Mouse (Mus musculus) midbrain, postnatal 0 days (tissue): ENCODE measurements around the gene Gm3336. TPM values are rescaled to one million over a fixed set of nuclear protein-coding genes. Genes with fewer than 3 reads are reported as not detected.

Experiments used
- ATAC-seq: fragments of 200-750 bp; cut with Nextera tagmentation; 2 replicates; pipeline ENCODE4 v1.8.0; 2017; ENCODE audit warnings: moderate number of reproducible peaks, mild to moderate bottlenecking, moderate TSS enrichment, moderate library complexity; ENCODE audit not compliant: low FRiP score
- DNase-seq: peaks from one replicate; pipeline ENCODE4 v3.0.0-alpha.2; 2015; ENCODE audit warnings: low spot score
- H3K27ac ChIP-seq: fragments of 300-500 bp; sonication (generic); 2 replicates; pipeline ENCODE4 v1.5.1; 2014; ENCODE audit warnings: low read depth, mild to moderate bottlenecking, low read length, mixed read lengths
- H3K27me3 ChIP-seq: fragments of 300-500 bp; sonication (generic); 2 replicates; pipeline ENCODE4 v1.6.1; 2014; ENCODE audit warnings: low read length, control low read depth, mixed read lengths; ENCODE audit not compliant: insufficient read depth
- H3K36me3 ChIP-seq: fragments of 300-500 bp; sonication (generic); 2 replicates; pipeline ENCODE4 v1.6.1; 2014; ENCODE audit warnings: low read length, control low read depth, mixed read lengths; ENCODE audit not compliant: insufficient read depth
- H3K4me1 ChIP-seq: fragments of 300-500 bp; sonication (generic); 2 replicates; pipeline ENCODE4 v1.6.1; 2014; ENCODE audit warnings: mild to moderate bottlenecking, control low read depth, antibody characterized with exemption, low read length, mixed read lengths; ENCODE audit not compliant: insufficient read depth
- H3K4me2 ChIP-seq: fragments of 300-500 bp; sonication (generic); 2 replicates; pipeline ENCODE4 v1.6.1; 2014; ENCODE audit warnings: low read depth, mild to moderate bottlenecking, low read length, mixed read lengths; ENCODE audit not compliant: poor library complexity, severe bottlenecking
- H3K4me3 ChIP-seq: fragments of 300-500 bp; sonication (generic); 2 replicates; pipeline ENCODE4 v1.5.1; 2014; ENCODE audit warnings: low read depth, mild to moderate bottlenecking, low read length, moderate library complexity
- H3K9ac ChIP-seq: fragments of 300-500 bp; sonication (generic); replicated peaks from 2 replicates; pipeline ENCODE4 v1.6.1; 2014; ENCODE audit warnings: mild to moderate bottlenecking, low read length, moderate library complexity, mixed read lengths; ENCODE audit not compliant: poor library complexity, severe bottlenecking
- H3K9me3 ChIP-seq: fragments of 300-500 bp; sonication (generic); 2 replicates; pipeline ENCODE4 v1.6.1; 2016; ENCODE audit warnings: low read length, control low read depth
- CTCF ChIP-seq: IDR thresholded peaks from 2 replicates; pipeline ENCODE4 v1.5.1; 2016; ENCODE audit warnings: antibody characterized with exemption, mild to moderate bottlenecking
- WGBS: fragments of 180-500 bp; shearing (Covaris S2); extraction: QIAGEN DNeasy Blood & Tissue Kit; methylation state at CpG from one replicate; pipeline ENCODE4 v1.1.7; 2014; 5-methylcytosine and 5-hydroxymethylcytosine counted together
- polyA plus RNA-seq: library from polyadenylated mRNA; unstranded; fragments of >200 nt; fragmentation: Nextera tagmentation; extraction: Ambion mirVana; gene quantifications from 2 replicates; pipeline ENCODE4 v1.2.1, GENCODE M21; 2015
- total RNA-seq: library from RNA; depleted of rRNA; stranded (reverse); fragments of >200 nt; gene quantifications from 2 replicates; pipeline ENCODE4 v1.2.3, GENCODE M21; 2014

Gene Gm3336
- total and polyA plus RNA-seq, 2 experiments from 2014 or later = not detected

DNA sequence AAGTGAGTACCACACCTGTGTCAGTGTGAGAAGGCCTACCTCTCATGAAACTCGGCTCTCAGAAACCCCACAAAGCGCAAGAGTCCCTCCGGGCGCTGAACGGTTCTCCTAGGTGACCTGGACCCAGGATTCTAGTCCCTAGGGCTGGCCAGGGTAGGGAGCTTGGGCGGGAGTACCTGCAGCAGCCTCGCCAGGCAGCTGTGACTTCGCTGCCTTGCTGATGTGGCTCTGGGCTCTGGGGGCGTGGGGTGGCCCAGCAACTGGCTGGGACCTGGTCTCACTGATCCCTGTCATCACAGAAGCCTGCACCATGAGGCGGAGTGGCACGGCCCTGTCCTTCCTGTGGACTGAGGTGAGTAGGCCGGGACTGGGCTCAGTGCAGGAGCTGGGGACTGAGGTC lies 5.9 kb downstream of the Gm3336 start:
- WGBS = 83% methylated on average over 12 of the region's 12 CpGs
- no peak for ATAC-seq

GRCm38 (mm10) chr8:70725792-70726447 lies 7.6 kb downstream of the Gm3336 start:
- Histone ChIP-seq H3K27ac (no peak overlapping the region), H3K9me3 (no peaks in the 10 kb centered on the region), H3K9ac (no peak overlapping the region), H3K4me3 (no peak overlapping the region), H3K27me3 (peaks cover 8% of the 10 kb centered on the region), H3K4me2 (no peak overlapping the region), H3K4me1 (no peaks in the 10 kb centered on the region), H3K36me3 (no peaks in the 10 kb centered on the region)
- no peak for TF ChIP-seq CTCF
- WGBS = 27% methylated on average over 14 of the region's 14 CpGs
- DNase-seq = no peak
- no peak for ATAC-seq

More for the DNA sequence above, 5.9 kb downstream of the Gm3336 start:
- DNase-seq = no peak
- Histone ChIP-seq H3K27me3 (0 out of 2 replicates have a peak, but pooled peaks cover 1% of the 10 kb centered on the region), H3K4me2 (no peak overlapping the region), H3K36me3 (no peaks in the 10 kb centered on the region), H3K27ac (no peak overlapping the region), H3K4me3 (no peak overlapping the region), H3K9ac (no peak overlapping the region), H3K4me1 (no peaks in the 10 kb centered on the region), H3K9me3 (no peaks in the 10 kb centered on the region)
- TF ChIP-seq CTCF = no peak

- no peak for TF ChIP-seq CTCF
- 42% methylated on average over 11 of the region's 11 CpGs for WGBS
- no peak for ATAC-seq
- Histone ChIP-seq H3K4me2 (no peak overlapping the region), H3K36me3 (no peaks in the 10 kb centered on the region), H3K4me3 (no peak overlapping the region), H3K9me3 (no peaks in the 10 kb centered on the region), H3K27me3 (peaks cover 8% of the 10 kb centered on the region), H3K27ac (no peak overlapping the region), H3K9ac (no peak overlapping the region), H3K4me1 (no peaks in the 10 kb centered on the region)
- DNase-seq = no peak
Measured at GRCm38 (mm10) chr8:70726721-70727120, 8.4 kb downstream of the Gm3336 start.

- Histone ChIP-seq H3K9me3 (no peaks in the 10 kb centered on the region), H3K4me2 (peak overlapping the region; percentile 23; the same call in 1 of the 2 replicates), H3K27me3 (peaks cover 14% of the 10 kb centered on the region), H3K9ac (0 out of 2 replicates have a peak overlapping the region, but pooled peaks have one; percentile 2), H3K4me3 (peak overlapping the region; percentile 9; the same call in 1 of the 2 replicates), H3K36me3 (no peaks in the 10 kb centered on the region), H3K4me1 (no peaks in the 10 kb centered on the region), H3K27ac (no peak overlapping the region)
- 8% methylated on average over 34 of the region's 34 CpGs for WGBS
- no peak for DNase-seq
- peak; percentile 41 for TF ChIP-seq CTCF
- no peak for ATAC-seq
Measured at GRCm38 (mm10) chr8:70729808-70730475, 11.6 kb downstream of the Gm3336 start.

- H3K4me2 ChIP-seq = no peak overlapping the region
- H3K9me3 ChIP-seq = no peaks in the 10 kb centered on the region
- no peak overlapping the region for H3K4me3 ChIP-seq
- ATAC-seq (no peak), DNase-seq (no peak)
- no peak overlapping the region for H3K27ac ChIP-seq
- 84% methylated on average over 4 of the region's 4 CpGs for WGBS
- TF ChIP-seq CTCF = no peak
- peaks cover 14% of the 10 kb centered on the region for H3K27me3 ChIP-seq
- no peaks in the 10 kb centered on the region for H3K4me1 ChIP-seq
- H3K9ac ChIP-seq = no peak overlapping the region
- H3K36me3 ChIP-seq = no peaks in the 10 kb centered on the region
Measured at GRCm38 (mm10) chr8:70730956-70731355, 12.6 kb downstream of the Gm3336 start.

DNA sequence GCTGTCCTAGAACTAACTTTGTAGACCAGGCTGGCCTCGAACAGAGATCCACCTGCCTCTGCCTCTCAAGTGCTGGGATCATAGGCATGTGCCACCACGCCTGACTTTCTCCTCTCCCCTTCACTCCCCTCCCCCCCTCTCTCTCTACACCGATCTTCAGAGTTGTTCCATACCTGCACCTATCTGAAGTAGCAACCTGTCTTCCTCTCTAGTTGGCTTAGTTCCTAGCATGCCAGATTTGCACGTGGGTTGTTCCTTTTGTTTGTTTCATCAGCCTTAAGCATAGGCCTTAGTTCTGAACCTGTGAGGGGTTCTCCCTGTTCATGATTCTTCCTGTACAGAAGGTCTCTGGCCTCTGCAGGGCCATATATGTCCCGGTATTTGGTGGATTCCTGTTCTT lies 19.4 kb downstream of the Gm3336 start:
- Histone ChIP-seq H3K36me3 (no peaks in the 10 kb centered on the region), H3K27ac (no peak overlapping the region), H3K4me1 (no peaks in the 10 kb centered on the region), H3K27me3 (peaks cover 7% of the 10 kb centered on the region), H3K9me3 (no peaks in the 10 kb centered on the region), H3K4me3 (no peak overlapping the region), H3K4me2 (no peak overlapping the region), H3K9ac (no peak overlapping the region)
- DNase-seq = no peak
- TF ChIP-seq CTCF = no peak
- WGBS = 61% methylated on average over 5 of the region's 5 CpGs
- ATAC-seq = no peak
